Mouse (Mus musculus): ENCODE measurements around the gene Sbk2. TPM values are rescaled to one million over a fixed set of nuclear protein-coding genes. Genes with fewer than 3 reads are reported as not detected.

The Sbk2 gene
- total and polyA plus RNA-seq, 2 experiments from 2014 or later, result 0.20 to 0.49 TPM

DNA sequence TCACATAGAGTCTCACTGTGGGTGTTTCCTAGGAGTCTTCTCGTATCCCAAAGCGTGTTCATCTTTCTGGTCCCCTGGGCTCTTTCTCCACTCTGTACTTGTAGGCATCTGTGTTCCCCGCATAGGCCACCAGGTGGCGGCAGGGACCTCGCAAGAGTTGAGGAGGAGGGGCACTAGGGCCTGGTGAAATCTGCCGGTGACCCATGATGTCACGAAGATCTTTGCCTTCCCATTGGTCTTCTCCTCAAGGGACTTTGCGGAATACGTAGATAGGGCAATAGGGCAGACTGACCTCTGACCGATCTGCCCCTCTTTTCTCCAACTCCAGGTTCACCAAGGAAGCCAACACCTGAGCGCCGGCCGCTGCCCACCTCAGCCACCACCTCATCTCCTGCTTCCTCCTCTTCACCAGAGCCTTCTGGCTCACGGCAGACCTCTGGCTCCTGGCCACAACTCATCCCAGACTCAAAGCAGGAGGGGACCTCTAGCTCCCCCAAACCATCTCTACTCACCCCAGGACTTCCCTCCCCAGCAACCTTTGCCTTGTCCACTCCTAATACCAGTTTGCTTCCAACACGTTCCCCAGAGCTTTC is 20.9 kb downstream of the Sbk2 start:
- 0 out of 2 replicates have a peak overlapping the region, but pooled peaks have one; percentile 42 for H3K9ac ChIP-seq (replicated peaks; ENCODE audit: low read length, poor library complexity, severe bottlenecking)
- DNase-seq (ENCODE audit: low spot score), result peak; percentile 91

GRCm38 (mm10) chr7:4942673-4943072 is 21.5 kb downstream of the Sbk2 start:
- Histone ChIP-seq H3K4me1 (ENCODE audit: insufficient read depth, low read length) (no peaks in the 10 kb centered on the region), H3K9me3 (ENCODE audit: low read length) (no peaks in the 10 kb centered on the region), H3K4me3 (ENCODE audit: low read depth, low read length) (no peak overlapping the region), H3K27me3 (ENCODE audit: insufficient read depth, low read length) (no peaks in the 10 kb centered on the region), H3K27ac (ENCODE audit: low read depth, low read length) (no peak overlapping the region), H3K9ac (replicated peaks; ENCODE audit: low read length, poor library complexity, severe bottlenecking) (no peak overlapping the region), H3K4me2 (ENCODE audit: low read depth, low read length, poor library complexity, severe bottlenecking) (no peak overlapping the region), H3K36me3 (ENCODE audit: insufficient read depth, low read length) (no peaks in the 10 kb centered on the region)
- 49% methylated on average over 5 of the region's 5 CpGs for WGBS
- DNase-seq (ENCODE audit: low spot score) (no peak), ATAC-seq (ENCODE audit: low FRiP score) (no peak)
- no peak for TF ChIP-seq CTCF (IDR thresholded peaks at IDR 0.05)

More for the DNA sequence above, 20.9 kb downstream of the Sbk2 start:
- Histone ChIP-seq H3K27ac (ENCODE audit: low read depth, low read length) (no peak overlapping the region), H3K4me1 (ENCODE audit: insufficient read depth, low read length) (no peaks in the 10 kb centered on the region), H3K4me3 (ENCODE audit: low read depth, low read length) (peak overlapping the region; percentile 32), H3K9me3 (ENCODE audit: low read length) (no peaks in the 10 kb centered on the region), H3K36me3 (ENCODE audit: insufficient read depth, low read length) (no peaks in the 10 kb centered on the region), H3K4me2 (ENCODE audit: low read depth, low read length, poor library complexity, severe bottlenecking) (peak overlapping the region; percentile 52), H3K27me3 (ENCODE audit: insufficient read depth, low read length) (no peaks in the 10 kb centered on the region)
- peak; percentile 95 for TF ChIP-seq CTCF (IDR thresholded peaks at IDR 0.05)
- 19% methylated on average over 15 of the region's 15 CpGs for WGBS
- peak; percentile 85 for ATAC-seq (ENCODE audit: low FRiP score)

DNA sequence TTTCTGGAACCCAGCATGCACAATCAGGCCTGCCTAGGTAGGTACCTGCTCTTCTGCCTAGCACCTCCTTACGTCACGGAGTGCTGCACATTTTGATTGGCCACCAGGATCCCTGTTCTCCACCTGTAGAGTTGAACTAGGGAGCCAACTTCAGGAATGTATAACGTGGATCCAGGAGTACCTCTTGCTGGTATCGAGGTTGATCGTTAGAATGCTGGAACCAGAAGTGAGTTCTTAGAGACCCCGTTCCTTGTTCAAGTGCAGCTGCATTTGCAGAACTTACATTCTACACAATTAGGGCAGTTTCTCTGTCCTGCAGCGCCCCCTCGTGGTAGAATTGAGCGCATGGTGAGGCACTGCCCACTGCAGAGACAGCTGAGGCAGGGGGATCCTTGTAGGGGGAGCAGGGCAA is 24.1 kb downstream of the Sbk2 start:
- no peaks in the 10 kb centered on the region for H3K36me3 ChIP-seq (ENCODE audit: insufficient read depth, low read length)
- H3K9me3 ChIP-seq (ENCODE audit: low read length), result no peaks in the 10 kb centered on the region
- peak; percentile 72 for DNase-seq (ENCODE audit: low spot score)
- H3K4me1 ChIP-seq (ENCODE audit: insufficient read depth, low read length), result no peaks in the 10 kb centered on the region
- no peak overlapping the region for H3K4me2 ChIP-seq (ENCODE audit: low read depth, low read length, poor library complexity, severe bottlenecking)
- ATAC-seq (ENCODE audit: low FRiP score), result 0 out of 2 replicates have a peak, but pooled peaks have one; percentile 33
- H3K27me3 ChIP-seq (ENCODE audit: insufficient read depth, low read length), result no peaks in the 10 kb centered on the region
- no peak overlapping the region for H3K4me3 ChIP-seq (ENCODE audit: low read depth, low read length)
- WGBS, result 19% methylated on average over 9 of the region's 9 CpGs
- H3K27ac ChIP-seq (ENCODE audit: low read depth, low read length), result no peak overlapping the region
- H3K9ac ChIP-seq (replicated peaks; ENCODE audit: low read length, poor library complexity, severe bottlenecking), result no peak overlapping the region
- TF ChIP-seq CTCF (IDR thresholded peaks at IDR 0.05), result peak; percentile 86

GRCm38 (mm10) chr7:4938456-4938855 is 25.8 kb downstream of the Sbk2 start:
- Histone ChIP-seq H3K9ac (replicated peaks; ENCODE audit: low read length, poor library complexity, severe bottlenecking) (no peak overlapping the region), H3K27me3 (ENCODE audit: insufficient read depth, low read length) (no peaks in the 10 kb centered on the region), H3K27ac (ENCODE audit: low read depth, low read length) (no peak overlapping the region), H3K36me3 (ENCODE audit: insufficient read depth, low read length) (no peaks in the 10 kb centered on the region), H3K4me1 (ENCODE audit: insufficient read depth, low read length) (no peaks in the 10 kb centered on the region), H3K4me3 (ENCODE audit: low read depth, low read length) (no peak overlapping the region), H3K4me2 (ENCODE audit: low read depth, low read length, poor library complexity, severe bottlenecking) (no peak overlapping the region), H3K9me3 (ENCODE audit: low read length) (no peaks in the 10 kb centered on the region)
- TF ChIP-seq CTCF (IDR thresholded peaks at IDR 0.05), result peak; percentile 84
- DNase-seq (ENCODE audit: low spot score), result peak; percentile 53
- WGBS, result 28% methylated on average over 2 of the region's 2 CpGs
- no peak for ATAC-seq (ENCODE audit: low FRiP score)

- 89% methylated on average over 9 of the region's 11 CpGs for WGBS
- Histone ChIP-seq H3K9ac (replicated peaks; ENCODE audit: low read length, poor library complexity, severe bottlenecking) (no peak overlapping the region), H3K36me3 (ENCODE audit: insufficient read depth, low read length) (no peaks in the 10 kb centered on the region), H3K27ac (ENCODE audit: low read depth, low read length) (no peak overlapping the region), H3K4me1 (ENCODE audit: insufficient read depth, low read length) (no peaks in the 10 kb centered on the region), H3K9me3 (ENCODE audit: low read length) (no peaks in the 10 kb centered on the region), H3K27me3 (ENCODE audit: insufficient read depth, low read length) (no peaks in the 10 kb centered on the region), H3K4me3 (ENCODE audit: low read depth, low read length) (no peak overlapping the region), H3K4me2 (ENCODE audit: low read depth, low read length, poor library complexity, severe bottlenecking) (no peak overlapping the region)
- DNase-seq (ENCODE audit: low spot score), result no peak
- no peak for TF ChIP-seq CTCF (IDR thresholded peaks at IDR 0.05)
- ATAC-seq (ENCODE audit: low FRiP score), result no peak
These were observed 26.8 kb downstream of the Sbk2 start for GRCm38 (mm10) chr7:4937392-4937791.

GRCm38 (mm10) chr7:4936832-4937231 is 27.4 kb downstream of the Sbk2 start:
- Histone ChIP-seq H3K27ac (ENCODE audit: low read depth, low read length) (no peak overlapping the region), H3K4me2 (ENCODE audit: low read depth, low read length, poor library complexity, severe bottlenecking) (no peak overlapping the region), H3K36me3 (ENCODE audit: insufficient read depth, low read length) (no peaks in the 10 kb centered on the region), H3K27me3 (ENCODE audit: insufficient read depth, low read length) (no peaks in the 10 kb centered on the region), H3K4me1 (ENCODE audit: insufficient read depth, low read length) (no peaks in the 10 kb centered on the region), H3K4me3 (ENCODE audit: low read depth, low read length) (no peak overlapping the region), H3K9ac (replicated peaks; ENCODE audit: low read length, poor library complexity, severe bottlenecking) (no peak overlapping the region), H3K9me3 (ENCODE audit: low read length) (no peaks in the 10 kb centered on the region)
- DNase-seq (ENCODE audit: low spot score), result no peak
- no peak for ATAC-seq (ENCODE audit: low FRiP score)
- WGBS, result 80% methylated on average over 10 of the region's 10 CpGs
- TF ChIP-seq CTCF (IDR thresholded peaks at IDR 0.05), result no peak

Data from midbrain, postnatal 0 days (tissue).